Mouse (Mus musculus) lung, postnatal 0 days (tissue): Measurements from ENCODE around the gene Blcap.

ENCODE experiments used
- CTCF ChIP-seq: IDR thresholded peaks from 2 replicates; pipeline ENCODE4 v1.5.1; 2016; ENCODE audit warnings: antibody characterized with exemption, mild to moderate bottlenecking
- EP300 ChIP-seq: IDR thresholded peaks from 2 replicates; pipeline ENCODE4 v1.6.1; 2016; ENCODE audit warnings: antibody characterized with exemption, mild to moderate bottlenecking, control low read depth

GRCm38 (mm10) chr2:157596876-157597566 is 25.9 kb upstream of the Blcap start:
- no peak for TF ChIP-seq CTCF
- TF ChIP-seq EP300 = no peak
